Mouse (Mus musculus) erythroblast, embryonic 14.5 days (primary cell): ENCODE data around the gene Litaf.

ENCODE experiments used
- GATA1 ChIP-seq: IDR thresholded peaks from 2 replicates; pipeline ENCODE4 v1.6.1; 2012; ENCODE audit warnings: low read length, inconsistent platforms, mixed read lengths
- TAL1 ChIP-seq: IDR thresholded peaks from 3 replicates; pipeline ENCODE4 v1.6.1; 2012; ENCODE audit warnings: low read length, inconsistent platforms, mixed read lengths

DNA sequence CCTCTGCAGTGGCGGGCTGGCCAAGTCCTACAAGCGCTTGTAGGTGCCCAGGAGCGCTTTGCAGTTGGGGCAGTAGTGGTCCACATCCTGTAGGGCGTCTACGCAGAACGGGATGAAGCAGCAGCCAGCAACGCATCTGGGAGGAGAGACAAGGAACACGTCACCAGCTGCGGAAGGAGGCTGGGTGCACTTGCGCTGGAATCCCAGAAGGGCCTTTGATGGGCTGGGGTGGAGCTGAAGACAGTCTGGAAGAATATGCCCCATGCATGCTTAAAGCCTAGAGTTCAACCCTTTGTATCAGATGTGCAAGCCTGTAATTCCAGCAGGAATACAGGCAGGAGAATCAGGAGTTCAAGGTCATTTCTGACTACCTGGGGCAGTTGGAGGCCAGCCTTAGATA, 105.0 kb downstream of the Litaf start:
- TF ChIP-seq GATA1 (no peak), TAL1 (no peak)
